Mouse (Mus musculus): ENCODE measurements around the gene Tnfrsf18. TPM values are rescaled to one million over a fixed set of nuclear protein-coding genes. Genes with fewer than 3 reads are reported as not detected.

Gene Tnfrsf18
- polyA plus RNA-seq, 1 experiment from 2014 or later, result 2.9 TPM

MicroRNA genes within 50 kb of the gene (microRNA counts, 519-probe panel; counts per million panel counts)
- microRNA mmu-miR-200a, result 2,992 counts per million, percentile 50 among the panel's probes with 10 or more counts
- 3,578 counts per million, percentile 66 among the panel's probes with 10 or more counts for microRNA mmu-miR-200b
- microRNA mmu-miR-429, result 4,038 counts per million, percentile 77 among the panel's probes with 10 or more counts

Small RNAs within 50 kb of the gene (microRNA-seq; reads per million reads assigned to microRNA genes)
- gene Mir200a (198 reads per million, percentile 61 among the genes with 10 or more reads in this experiment), gene Mir200b (1,121 reads per million, percentile 76 among the genes with 10 or more reads in this experiment), gene Mir429 (4,266 reads per million, percentile 89 among the genes with 10 or more reads in this experiment)

Other genes with a start within 250 kb of the Tnfrsf18 start
- 0.64 and 0.81 TPM in 2 replicates for gene Tmem88b, start 240.3 kb upstream of the Tnfrsf18 start, polyA plus RNA-seq (2015; fragmentation: Nextera tagmentation; extraction: Ambion mirVana)
- gene Ankrd65, start 235.7 kb upstream of the Tnfrsf18 start, polyA plus RNA-seq (2015; fragmentation: Nextera tagmentation; extraction: Ambion mirVana), result not detected in 2 replicates
- gene Mrpl20, start 223.3 kb upstream of the Tnfrsf18 start, polyA plus RNA-seq (2015; fragmentation: Nextera tagmentation; extraction: Ambion mirVana), result 213 and 220 TPM in 2 replicates
- 211 and 231 TPM in 2 replicates for gene Ccnl2, start 213.7 kb upstream of the Tnfrsf18 start, polyA plus RNA-seq (2015; fragmentation: Nextera tagmentation; extraction: Ambion mirVana)
- 140 and 144 TPM in 2 replicates for gene Aurkaip1, start 194.9 kb upstream of the Tnfrsf18 start, polyA plus RNA-seq (2015; fragmentation: Nextera tagmentation; extraction: Ambion mirVana)
- gene Mxra8, start 186.5 kb upstream of the Tnfrsf18 start, polyA plus RNA-seq (2015; fragmentation: Nextera tagmentation; extraction: Ambion mirVana), result 76.6 and 92.7 TPM in 2 replicates
- 4.3 and 5.7 TPM in 2 replicates for gene Dvl1, start 178.8 kb upstream of the Tnfrsf18 start, polyA plus RNA-seq (2015; fragmentation: Nextera tagmentation; extraction: Ambion mirVana)
- 0.25 and 0.33 TPM in 2 replicates for gene Tas1r3, start 162.8 kb upstream of the Tnfrsf18 start, polyA plus RNA-seq (2015; fragmentation: Nextera tagmentation; extraction: Ambion mirVana)
- gene Cptp, start 156.7 kb upstream of the Tnfrsf18 start, polyA plus RNA-seq (2015; fragmentation: Nextera tagmentation; extraction: Ambion mirVana), result 13.6 and 13.8 TPM in 2 replicates
- 71.2 and 74.8 TPM in 2 replicates for gene Ints11, start 156.6 kb upstream of the Tnfrsf18 start, polyA plus RNA-seq (2015; fragmentation: Nextera tagmentation; extraction: Ambion mirVana)
- gene Pusl1, start 134.4 kb upstream of the Tnfrsf18 start, polyA plus RNA-seq (2015; fragmentation: Nextera tagmentation; extraction: Ambion mirVana), result 51.8 and 55.9 TPM in 2 replicates
- 18.2 and 19.4 TPM in 2 replicates for gene Acap3, start 134.3 kb upstream of the Tnfrsf18 start, polyA plus RNA-seq (2015; fragmentation: Nextera tagmentation; extraction: Ambion mirVana)
- gene Ube2j2, start 82.3 kb upstream of the Tnfrsf18 start, polyA plus RNA-seq (2015; fragmentation: Nextera tagmentation; extraction: Ambion mirVana), result 113 and 126 TPM in 2 replicates
- gene C1qtnf12, start 63.8 kb upstream of the Tnfrsf18 start, polyA plus RNA-seq (2015; fragmentation: Nextera tagmentation; extraction: Ambion mirVana), result 32.0 and 35.0 TPM in 2 replicates
- gene B3galt6, start 33.5 kb upstream of the Tnfrsf18 start, polyA plus RNA-seq (2015; fragmentation: Nextera tagmentation; extraction: Ambion mirVana), result 16.8 and 17.3 TPM in 2 replicates
- 160 and 166 TPM in 2 replicates for gene Sdf4, start 33.3 kb upstream of the Tnfrsf18 start, polyA plus RNA-seq (2015; fragmentation: Nextera tagmentation; extraction: Ambion mirVana)
- 0.80 and 0.85 TPM in 2 replicates for gene Tnfrsf4, start 12.3 kb upstream of the Tnfrsf18 start, polyA plus RNA-seq (2015; fragmentation: Nextera tagmentation; extraction: Ambion mirVana)
- gene Ttll10, start 33.2 kb downstream of the Tnfrsf18 start, polyA plus RNA-seq (2015; fragmentation: Nextera tagmentation; extraction: Ambion mirVana), result 0.70 and 1.1 TPM in 2 replicates
- gene 9430015G10Rik, start 83.8 kb downstream of the Tnfrsf18 start, polyA plus RNA-seq (2015; fragmentation: Nextera tagmentation; extraction: Ambion mirVana), result 45.2 and 48.7 TPM in 2 replicates
- 0.48 and 0.72 TPM in 2 replicates for gene Rnf223, start 104.3 kb downstream of the Tnfrsf18 start, polyA plus RNA-seq (2015; fragmentation: Nextera tagmentation; extraction: Ambion mirVana)
- 69.5 and 73.9 TPM in 2 replicates for gene Agrn, start 171.3 kb downstream of the Tnfrsf18 start, polyA plus RNA-seq (2015; fragmentation: Nextera tagmentation; extraction: Ambion mirVana)
- gene Isg15, start 174.7 kb downstream of the Tnfrsf18 start, polyA plus RNA-seq (2015; fragmentation: Nextera tagmentation; extraction: Ambion mirVana), result 1.5 and 2.4 TPM in 2 replicates
- gene AW011738, start 177.1 kb downstream of the Tnfrsf18 start, polyA plus RNA-seq (2015; fragmentation: Nextera tagmentation; extraction: Ambion mirVana), result 2.0 and 2.3 TPM in 2 replicates
- 0.59 and 0.66 TPM in 2 replicates for gene Perm1, start 189.7 kb downstream of the Tnfrsf18 start, polyA plus RNA-seq (2015; fragmentation: Nextera tagmentation; extraction: Ambion mirVana)
- 24.6 and 24.9 TPM in 2 replicates for gene Plekhn1, start 208.7 kb downstream of the Tnfrsf18 start, polyA plus RNA-seq (2015; fragmentation: Nextera tagmentation; extraction: Ambion mirVana)
- 68.8 and 71.5 TPM in 2 replicates for gene Noc2l, start 209.8 kb downstream of the Tnfrsf18 start, polyA plus RNA-seq (2015; fragmentation: Nextera tagmentation; extraction: Ambion mirVana)
- gene Samd11, start 229.5 kb downstream of the Tnfrsf18 start, polyA plus RNA-seq (2015; fragmentation: Nextera tagmentation; extraction: Ambion mirVana), result 0.42 and 0.47 TPM in 2 replicates

All from limb, embryonic 13.5 days (tissue).